Mouse (Mus musculus): ENCODE data around the gene Negr1. TPM values are rescaled to one million over a fixed set of nuclear protein-coding genes. Genes with fewer than 3 reads are reported as not detected.

The Negr1 gene
- polyA plus RNA-seq, 1 experiment from 2014 or later = not detected

GRCm38 (mm10) chr3:156838550-156838949 is 277.0 kb downstream of the Negr1 start:
- no peak overlapping the region for H3K4me3 ChIP-seq (ENCODE audit: low read depth, low read length)
- no peak overlapping the region for H3K27ac ChIP-seq (ENCODE audit: low read depth)
- 61% methylated on average over 2 of the region's 2 CpGs for WGBS (ENCODE audit: insufficient replicate concordance)
- ATAC-seq = no peak
- H3K9ac ChIP-seq (replicated peaks) = no peak overlapping the region
- H3K4me1 ChIP-seq (ENCODE audit: insufficient read depth) = no peaks in the 10 kb centered on the region
- H3K27me3 ChIP-seq (ENCODE audit: insufficient read depth, low read length) = no peaks in the 10 kb centered on the region
- TF ChIP-seq EP300 (IDR thresholded peaks at IDR 0.05; ENCODE audit: low read depth) (no peak), CTCF (IDR thresholded peaks at IDR 0.05; ENCODE audit: low read depth) (no peak)
- no peaks in the 10 kb centered on the region for H3K36me3 ChIP-seq (replicated peaks; ENCODE audit: insufficient read depth, low read length)
- no peaks in the 10 kb centered on the region for H3K9me3 ChIP-seq (ENCODE audit: low read length)
- H3K4me2 ChIP-seq (ENCODE audit: low read depth, low read length) = no peak overlapping the region
- no peak for DNase-seq

DNA sequence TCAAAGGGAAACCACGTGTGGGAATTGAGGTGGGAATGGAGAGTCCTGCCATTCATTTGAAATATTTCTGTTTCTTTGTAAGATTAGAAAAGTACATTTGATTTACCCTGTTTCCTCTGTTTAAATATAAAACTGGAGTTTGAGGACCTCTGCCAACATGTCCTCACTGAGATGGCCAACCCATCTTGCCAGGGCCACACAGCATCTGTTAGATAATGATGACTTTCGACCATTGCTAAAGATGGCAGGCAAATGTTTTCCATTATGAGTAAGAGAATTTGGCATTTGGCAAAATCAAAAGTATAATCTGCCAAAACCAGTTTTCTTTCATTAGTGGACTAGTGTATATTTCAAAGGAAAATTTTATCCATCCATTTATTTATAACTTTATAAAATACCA is 286.8 kb downstream of the Negr1 start:
- no peak for ATAC-seq

DNA sequence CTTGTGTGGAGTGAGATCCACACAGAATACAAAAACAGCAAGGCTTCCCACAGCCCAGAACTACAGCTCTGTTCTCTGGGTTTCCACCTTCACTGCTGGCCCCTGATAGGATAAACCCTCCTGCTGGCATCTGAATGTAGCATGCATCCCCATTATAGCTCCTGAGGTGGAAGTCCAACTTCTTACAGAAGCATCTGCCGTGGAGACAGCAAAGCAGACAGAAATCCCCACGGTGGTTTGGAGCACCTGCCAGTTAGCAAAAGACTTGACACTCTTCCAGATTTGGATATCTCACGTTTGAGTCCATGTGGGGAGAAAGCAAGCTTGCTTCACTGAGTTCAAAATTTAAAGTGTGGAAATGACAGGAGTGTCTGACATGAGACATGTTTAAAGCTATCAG is 290.3 kb downstream of the Negr1 start:
- Histone ChIP-seq H3K27me3 (ENCODE audit: insufficient read depth, low read length) (no peaks in the 10 kb centered on the region), H3K4me3 (ENCODE audit: low read depth, low read length) (no peak overlapping the region), H3K9ac (replicated peaks) (no peak overlapping the region), H3K27ac (ENCODE audit: low read depth) (no peak overlapping the region), H3K4me1 (ENCODE audit: insufficient read depth) (no peaks in the 10 kb centered on the region), H3K36me3 (replicated peaks; ENCODE audit: insufficient read depth, low read length) (no peaks in the 10 kb centered on the region), H3K4me2 (ENCODE audit: low read depth, low read length) (no peak overlapping the region), H3K9me3 (ENCODE audit: low read length) (no peaks in the 10 kb centered on the region)
- DNase-seq (no peak), ATAC-seq (no peak)
- 69% methylated on average over 3 of the region's 3 CpGs for WGBS (ENCODE audit: insufficient replicate concordance)
- TF ChIP-seq CTCF (IDR thresholded peaks at IDR 0.05; ENCODE audit: low read depth) (no peak), EP300 (IDR thresholded peaks at IDR 0.05; ENCODE audit: low read depth) (no peak)

More for the DNA sequence above, 286.8 kb downstream of the Negr1 start:
- no peaks in the 10 kb centered on the region for H3K27me3 ChIP-seq (ENCODE audit: insufficient read depth, low read length)
- WGBS (ENCODE audit: insufficient replicate concordance) = 69% methylated on average over 2 of the region's 2 CpGs
- H3K4me3 ChIP-seq (ENCODE audit: low read depth, low read length) = no peak overlapping the region
- H3K4me1 ChIP-seq (ENCODE audit: insufficient read depth) = no peaks in the 10 kb centered on the region
- TF ChIP-seq EP300 (IDR thresholded peaks at IDR 0.05; ENCODE audit: low read depth) = no peak
- H3K27ac ChIP-seq (ENCODE audit: low read depth) = no peak overlapping the region
- H3K9ac ChIP-seq (replicated peaks) = no peak overlapping the region
- no peak overlapping the region for H3K4me2 ChIP-seq (ENCODE audit: low read depth, low read length)
- no peaks in the 10 kb centered on the region for H3K9me3 ChIP-seq (ENCODE audit: low read length)
- DNase-seq = no peak
- no peaks in the 10 kb centered on the region for H3K36me3 ChIP-seq (replicated peaks; ENCODE audit: insufficient read depth, low read length)

DNA sequence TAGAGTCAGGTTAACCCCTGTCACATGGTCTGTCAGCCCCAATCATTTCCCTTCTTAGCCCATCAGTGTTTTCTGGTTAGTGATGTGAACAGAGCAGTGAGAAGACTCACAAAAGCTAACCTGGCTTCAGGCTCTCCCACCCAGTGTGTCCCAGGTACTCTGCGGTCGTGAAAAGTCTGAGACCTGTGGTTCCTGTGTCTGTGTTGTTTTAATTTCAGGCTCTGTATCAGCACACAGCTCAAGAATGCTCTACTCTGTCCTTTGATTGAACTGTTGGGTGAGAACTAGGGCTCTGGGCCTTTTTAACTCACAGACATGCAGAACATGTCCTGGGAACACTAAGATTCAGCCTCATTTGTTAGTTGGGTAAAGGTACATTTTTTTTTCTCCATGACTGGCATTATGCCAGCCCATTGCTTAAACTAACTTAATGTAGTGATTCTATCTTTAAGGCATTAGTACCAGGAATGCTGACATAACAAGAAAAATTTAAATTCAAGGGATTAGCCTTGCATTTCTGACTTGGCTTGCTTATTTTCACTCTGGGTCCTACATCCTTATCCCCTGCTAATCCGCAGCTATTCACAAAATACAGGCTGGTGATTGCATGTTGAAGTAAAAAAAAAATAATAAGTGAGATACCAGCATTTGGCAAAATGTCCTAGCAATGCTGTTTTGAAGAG is 308.8 kb downstream of the Negr1 start:
- no peak for ATAC-seq
- no peaks in the 10 kb centered on the region for H3K27me3 ChIP-seq (ENCODE audit: insufficient read depth, low read length)
- H3K9me3 ChIP-seq (ENCODE audit: low read length) = no peaks in the 10 kb centered on the region
- H3K9ac ChIP-seq (replicated peaks) = no peak overlapping the region
- no peak overlapping the region for H3K4me2 ChIP-seq (ENCODE audit: low read depth, low read length)
- no peak for DNase-seq
- no peaks in the 10 kb centered on the region for H3K4me1 ChIP-seq (ENCODE audit: insufficient read depth)
- no peak overlapping the region for H3K27ac ChIP-seq (ENCODE audit: low read depth)
- no peaks in the 10 kb centered on the region for H3K36me3 ChIP-seq (replicated peaks; ENCODE audit: insufficient read depth, low read length)
- H3K4me3 ChIP-seq (ENCODE audit: low read depth, low read length) = no peak overlapping the region
- 56% methylated on average over 3 of the region's 3 CpGs for WGBS (ENCODE audit: insufficient replicate concordance)
- no peak for TF ChIP-seq EP300 (IDR thresholded peaks at IDR 0.05; ENCODE audit: low read depth)
- no peak for TF ChIP-seq CTCF (IDR thresholded peaks at IDR 0.05; ENCODE audit: low read depth)

DNA sequence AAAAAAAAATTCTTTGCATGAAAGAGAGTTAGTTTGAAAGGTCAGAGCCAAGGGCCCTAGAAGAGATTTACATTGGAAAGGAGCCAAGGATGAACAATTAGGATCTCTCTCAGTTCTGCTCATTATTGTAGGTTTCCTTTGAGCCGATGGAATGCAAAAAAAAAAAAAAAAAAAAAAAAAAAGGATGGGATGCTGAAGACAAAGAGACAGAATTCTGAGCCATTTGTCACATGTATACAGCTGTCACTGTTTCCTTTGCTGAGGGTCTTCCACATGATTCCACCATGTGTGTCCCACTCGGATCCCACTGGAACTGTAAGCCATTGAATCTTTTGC is 309.3 kb downstream of the Negr1 start:
- no peaks in the 10 kb centered on the region for H3K9me3 ChIP-seq (ENCODE audit: low read length)
- no peaks in the 10 kb centered on the region for H3K4me1 ChIP-seq (ENCODE audit: insufficient read depth)
- 51% methylated on average over 2 of the region's 2 CpGs for WGBS (ENCODE audit: insufficient replicate concordance)
- H3K9ac ChIP-seq (replicated peaks) = no peak overlapping the region
- no peak overlapping the region for H3K4me3 ChIP-seq (ENCODE audit: low read depth, low read length)
- ATAC-seq (no peak), DNase-seq (no peak)
- H3K4me2 ChIP-seq (ENCODE audit: low read depth, low read length) = no peak overlapping the region
- H3K27ac ChIP-seq (ENCODE audit: low read depth) = no peak overlapping the region
- no peak for TF ChIP-seq EP300 (IDR thresholded peaks at IDR 0.05; ENCODE audit: low read depth)
- TF ChIP-seq CTCF (IDR thresholded peaks at IDR 0.05; ENCODE audit: low read depth) = no peak
- no peaks in the 10 kb centered on the region for H3K27me3 ChIP-seq (ENCODE audit: insufficient read depth, low read length)
- H3K36me3 ChIP-seq (replicated peaks; ENCODE audit: insufficient read depth, low read length) = no peaks in the 10 kb centered on the region

DNA sequence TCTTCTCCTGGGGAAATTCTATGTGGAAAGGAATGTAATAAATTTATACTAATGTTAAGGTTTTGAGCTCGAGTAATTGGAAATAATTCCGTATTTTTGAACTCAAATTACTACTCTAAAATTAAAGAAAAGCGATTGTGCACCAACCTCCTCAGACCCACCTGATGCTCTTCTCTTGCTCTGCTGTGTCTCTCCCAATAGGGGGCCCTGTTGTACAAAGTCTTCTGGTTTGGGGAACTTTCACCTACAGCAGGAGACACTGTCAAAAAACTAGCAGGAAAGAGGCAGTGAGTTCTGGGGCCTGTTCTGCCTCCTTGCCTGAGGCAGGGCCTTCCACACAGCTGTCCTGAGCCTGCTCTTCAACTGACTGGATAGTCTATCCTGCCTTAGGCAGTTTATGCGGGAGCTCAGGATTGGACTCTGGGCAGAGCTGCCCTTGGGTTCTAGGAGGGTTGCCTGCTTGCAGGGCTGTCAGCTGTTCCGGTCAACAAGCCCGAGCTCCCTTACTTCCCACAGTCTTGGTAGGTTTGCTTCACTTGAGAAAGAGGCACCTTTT is 310.1 kb downstream of the Negr1 start:
- no peak overlapping the region for H3K4me2 ChIP-seq (ENCODE audit: low read depth, low read length)
- no peaks in the 10 kb centered on the region for H3K9me3 ChIP-seq (ENCODE audit: low read length)
- ATAC-seq = no peak
- no peak overlapping the region for H3K9ac ChIP-seq (replicated peaks)
- TF ChIP-seq CTCF (IDR thresholded peaks at IDR 0.05; ENCODE audit: low read depth) = peak; percentile 45
- no peak for TF ChIP-seq EP300 (IDR thresholded peaks at IDR 0.05; ENCODE audit: low read depth)
- H3K36me3 ChIP-seq (replicated peaks; ENCODE audit: insufficient read depth, low read length) = no peaks in the 10 kb centered on the region
- 62% methylated on average over 6 of the region's 6 CpGs for WGBS (ENCODE audit: insufficient replicate concordance)
- no peak for DNase-seq
- no peaks in the 10 kb centered on the region for H3K27me3 ChIP-seq (ENCODE audit: insufficient read depth, low read length)
- H3K27ac ChIP-seq (ENCODE audit: low read depth) = no peak overlapping the region
- H3K4me1 ChIP-seq (ENCODE audit: insufficient read depth) = no peaks in the 10 kb centered on the region
- no peak overlapping the region for H3K4me3 ChIP-seq (ENCODE audit: low read depth, low read length)

All from liver, postnatal 0 days (tissue).